8 mouse cellular contexts compared by ENCODE assay signal in the genomic region with DNA sequence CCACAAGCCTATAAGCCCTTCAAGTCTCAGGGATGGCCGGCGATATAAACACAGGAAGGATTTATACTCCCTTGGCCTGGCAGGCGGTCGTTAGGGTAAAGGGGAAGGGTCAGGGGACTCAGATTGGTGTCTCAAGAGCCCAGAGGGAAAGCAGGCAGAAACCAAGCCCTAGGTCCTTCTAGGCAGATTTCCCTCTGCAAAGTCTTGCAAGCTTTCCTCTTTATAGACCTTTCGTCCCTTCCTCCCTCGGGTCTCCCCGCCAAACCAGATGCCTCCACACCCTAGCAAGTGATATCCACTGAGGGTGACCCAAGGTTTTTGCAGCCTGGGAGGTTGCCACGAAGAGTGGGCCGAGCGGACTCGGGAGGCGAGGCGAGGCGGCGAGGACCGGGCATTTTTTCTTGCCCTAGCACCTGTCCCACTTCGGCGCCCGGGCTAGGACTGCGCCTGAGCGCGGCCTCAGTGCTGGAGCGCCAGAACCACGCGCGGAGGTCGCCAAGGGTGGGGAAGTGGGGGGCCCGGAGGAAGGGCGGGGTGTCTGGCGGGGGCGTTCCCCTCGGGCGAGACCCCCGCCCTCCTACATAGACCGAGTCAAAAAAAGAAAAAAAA. TPM values are rescaled to one million over a fixed set of nuclear protein-coding genes. Genes with fewer than 3 reads are reported as not detected.
A peak's percentile ranks its signal among the peaks of the same experiment; 100 is the strongest.
DNase-seq lines count a peak whose midpoint lies in the region; ATAC-seq and TF ChIP-seq lines count a peak whose summit lies in the region.

No protein-coding gene starts in this region.

- no peaks in the 10 kb centered on the region for H3K36me3 ChIP-seq in ES-E14 (ENCODE audit: control insufficient read depth, insufficient read depth, low read length, poor library complexity, severe bottlenecking)
- H3K36me3 ChIP-seq in midbrain, embryonic 16.5 days (ENCODE audit: control insufficient read depth, insufficient read depth, low read length) = no peaks in the 10 kb centered on the region

- 21% methylated on average over 35 of the region's 35 CpGs for WGBS in midbrain, embryonic 16.5 days

- H3K9ac ChIP-seq in ES-E14 (ENCODE audit: insufficient read depth, low read depth, low read length, poor library complexity, severe bottlenecking) = 0 out of 2 replicates have a peak overlapping the region, but pooled peaks have one; percentile 21
- no peak overlapping the region for H3K9ac ChIP-seq in midbrain, embryonic 16.5 days (ENCODE audit: low read depth, low read length)

- 0 out of 4 replicates have a peak, but pooled peaks cover 0 to 2% of the 10 kb centered on the region in 2 experiments for H3K4me1 ChIP-seq in ES-E14 (ENCODE audit: control insufficient read depth in 2 of 2, insufficient read depth in 2 of 2, low read length in 2 of 2, poor library complexity in 1 of 2)
- peaks cover 2% of the 10 kb centered on the region; the same call in 1 of the 2 replicates for H3K4me1 ChIP-seq in midbrain, embryonic 16.5 days (ENCODE audit: control insufficient read depth, insufficient read depth, low read length)

- H3K4me3 ChIP-seq in ES-E14 (ENCODE audit: insufficient read depth in 1 of 2, low read depth in 1 of 2, low read length in 2 of 2, poor library complexity in 1 of 2, severe bottlenecking in 1 of 2) = peak overlapping the region; percentile 62 to 88
- H3K4me3 ChIP-seq in midbrain, embryonic 16.5 days (ENCODE audit: low read depth, low read length) = peak overlapping the region; percentile 46

- no peak for ATAC-seq in CD4-positive, CD25-positive, alpha-beta regulatory T cell, adult 4 months
- no peak for ATAC-seq in midbrain, embryonic 16.5 days

- H3K4me2 ChIP-seq in midbrain, embryonic 16.5 days (ENCODE audit: low read length) = peak overlapping the region; percentile 70

- intact Hi-C loops in heart, postnatal 10 days (cut with DNase I) = loop anchor here (2.0 kb wide), 1 partner anchor 54 kb away; no protein-coding TSS in a partner anchor

- in situ Hi-C loops in ES-E14 (cut with MboI; ENCODE audit: low sequenced_read_pairs in 2 of 2, unreplicated experiment in 2 of 2) = no loop called here

- no peak overlapping the region for H3K27ac ChIP-seq in ES-E14 (ENCODE audit: insufficient read depth, low read depth, low read length, poor library complexity, severe bottlenecking)
- H3K27ac ChIP-seq in midbrain, embryonic 16.5 days (ENCODE audit: low read length) = no peak overlapping the region

- H3K27me3 ChIP-seq in midbrain, embryonic 16.5 days (ENCODE audit: control insufficient read depth, insufficient read depth, low read depth, low read length) = no peaks in the 10 kb centered on the region

- no peaks in the 10 kb centered on the region for H3K9me3 ChIP-seq in ES-E14 (ENCODE audit: control insufficient read depth, insufficient read depth, low read depth, low read length)
- H3K9me3 ChIP-seq in midbrain, embryonic 16.5 days (replicated peaks; ENCODE audit: control insufficient read depth, low read length, poor library complexity, severe bottlenecking) = no peaks in the 10 kb centered on the region

- DNase-seq in CD4-positive, CD25-positive, alpha-beta regulatory T cell, adult 2 months (ENCODE audit: low read depth, low spot score) = peak; percentile 10
- no peak for DNase-seq in ES-E14 (ENCODE audit: low read depth, low spot score)
- peak; percentile 20 for DNase-seq in embryo, embryonic 9.5 days (ENCODE audit: extremely low spot score)
- peak; percentile 17 to 18 for DNase-seq in heart, postnatal 10 days
- DNase-seq in kidney, postnatal 4 days = peak; percentile 29 to 52
- DNase-seq in layer of hippocampus, adult 9-11 months = no peak

TF ChIP-seq in ES-E14, 5 proteins besides CTCF, POLR2A, EP300 and RAD21:
- TF ChIP-seq HCFC1 (IDR thresholded peaks at IDR 0.05; ENCODE audit: borderline replicate concordance, insufficient read depth, low read length) (no peak), ZC3H11A (IDR thresholded peaks at IDR 0.05; ENCODE audit: borderline replicate concordance, low read depth, low read length) (no peak), MAFK (IDR thresholded peaks at IDR 0.05; ENCODE audit: insufficient read depth, low read depth, low read length) (no peak), CHD2 (IDR thresholded peaks at IDR 0.05; ENCODE audit: low read depth, low read length) (no peak), ZNF384 (IDR thresholded peaks at IDR 0.05; ENCODE audit: low read depth, low read length) (no peak)
TF ChIP-seq in ES-E14: peak in this region for 0.

RNA-seq across cellular contexts. Expression of a gene that starts 0.6 kb away (rescaled TPM):
- polyA plus RNA-seq in CD4-positive, CD25-positive, alpha-beta regulatory T cell, adult 4 months (2017; shearing (Covaris generic)) = 1 to 10 TPM; 2.3 to 2.7 TPM
- total RNA-seq in ES-E14 (2012; rRNA removed) = 1.7 and 2.7 TPM in 2 replicates
- 10 to 100 TPM in 1 of 2 experiments, 1 to 10 TPM in 1; 9.6 to 13.6 TPM for total RNA-seq in heart, postnatal 10 days (2021)
- 6.7 and 8.6 TPM in 2 replicates for polyA plus RNA-seq in midbrain, embryonic 16.5 days (2015; fragmentation: Nextera tagmentation; extraction: Ambion mirVana)

Comparison
In these comparisons a context has a peak if more than half of its experiments do, and no peak if none do; other contexts are left out.
1. DNase-seq: peak in CD4-positive, CD25-positive, alpha-beta regulatory T cell, adult 2 months (single experiment), embryo, embryonic 9.5 days (single experiment), heart, postnatal 10 days (2 of 2) and kidney, postnatal 4 days (2 of 2); none in ES-E14 (single experiment) and layer of hippocampus, adult 9-11 months (single experiment).